Mouse (Mus musculus): ENCODE data around the gene Mical3. TPM values are rescaled to one million over a fixed set of nuclear protein-coding genes. Genes with fewer than 3 reads are reported as not detected.

Mical3 gene
- polyA plus RNA-seq, 1 experiment from 2014 or later: 11.8 TPM

- Histone ChIP-seq H3K9me3 (ENCODE audit: control insufficient read depth, low read length) (no peaks in the 10 kb centered on the region), H3K4me3 (ENCODE audit: low read depth, low read length) (no peak overlapping the region), H3K36me3 (ENCODE audit: control insufficient read depth, insufficient read depth, low read length) (no peaks in the 10 kb centered on the region), H3K9ac (ENCODE audit: low read length) (no peak overlapping the region), H3K27me3 (ENCODE audit: control insufficient read depth, insufficient read depth, low read length) (no peaks in the 10 kb centered on the region), H3K4me1 (ENCODE audit: control insufficient read depth, insufficient read depth, low read length) (no peaks in the 10 kb centered on the region; the same call in 1 of the 2 replicates), H3K27ac (ENCODE audit: low read depth, low read length) (no peak overlapping the region), H3K4me2 (no peak overlapping the region)
- 90% methylated on average over 7 of the region's 7 CpGs for WGBS
- ATAC-seq (ENCODE audit: low FRiP score) (no peak), DNase-seq (ENCODE audit: low spot score, missing footprints) (peak; percentile 66)
Measured at GRCm38 (mm10) chr6:120940446-120941083, 190.2 kb downstream of the Mical3 start.

- H3K27ac ChIP-seq (ENCODE audit: low read depth, low read length): no peak overlapping the region
- H3K4me3 ChIP-seq (ENCODE audit: low read depth, low read length): no peak overlapping the region
- no peaks in the 10 kb centered on the region for H3K9me3 ChIP-seq (ENCODE audit: control insufficient read depth, low read length)
- no peak for ATAC-seq (ENCODE audit: low FRiP score)
- no peaks in the 10 kb centered on the region for H3K27me3 ChIP-seq (ENCODE audit: control insufficient read depth, insufficient read depth, low read length)
- no peak overlapping the region for H3K4me2 ChIP-seq
- 79% methylated on average over 3 of the region's 3 CpGs for WGBS
- peak; percentile 28 for DNase-seq (ENCODE audit: low spot score, missing footprints)
- no peak overlapping the region for H3K9ac ChIP-seq (ENCODE audit: low read length)
- H3K4me1 ChIP-seq (ENCODE audit: control insufficient read depth, insufficient read depth, low read length): no peaks in the 10 kb centered on the region; the same call in 1 of the 2 replicates
- no peaks in the 10 kb centered on the region for H3K36me3 ChIP-seq (ENCODE audit: control insufficient read depth, insufficient read depth, low read length)
Measured at GRCm38 (mm10) chr6:120939783-120940182, 191.0 kb downstream of the Mical3 start.

- no peaks in the 10 kb centered on the region for H3K36me3 ChIP-seq (ENCODE audit: control insufficient read depth, insufficient read depth, low read length)
- ATAC-seq (ENCODE audit: low FRiP score) (no peak), DNase-seq (ENCODE audit: low spot score, missing footprints) (peak; percentile 39)
- no peak overlapping the region for H3K27ac ChIP-seq (ENCODE audit: low read depth, low read length)
- H3K9me3 ChIP-seq (ENCODE audit: control insufficient read depth, low read length): no peaks in the 10 kb centered on the region
- no peak overlapping the region for H3K4me3 ChIP-seq (ENCODE audit: low read depth, low read length)
- no peaks in the 10 kb centered on the region; the same call in 1 of the 2 replicates for H3K4me1 ChIP-seq (ENCODE audit: control insufficient read depth, insufficient read depth, low read length)
- no peak overlapping the region for H3K9ac ChIP-seq (ENCODE audit: low read length)
- no peaks in the 10 kb centered on the region for H3K27me3 ChIP-seq (ENCODE audit: control insufficient read depth, insufficient read depth, low read length)
- no peak overlapping the region for H3K4me2 ChIP-seq
- WGBS: 93% methylated on average over 12 of the region's 12 CpGs
Measured at GRCm38 (mm10) chr6:120938763-120939450, 191.9 kb downstream of the Mical3 start.

- Histone ChIP-seq H3K27me3 (ENCODE audit: control insufficient read depth, insufficient read depth, low read length) (no peaks in the 10 kb centered on the region), H3K9me3 (ENCODE audit: control insufficient read depth, low read length) (no peaks in the 10 kb centered on the region), H3K4me1 (ENCODE audit: control insufficient read depth, insufficient read depth, low read length) (no peaks in the 10 kb centered on the region; the same call in 1 of the 2 replicates), H3K4me3 (ENCODE audit: low read depth, low read length) (no peak overlapping the region), H3K36me3 (ENCODE audit: control insufficient read depth, insufficient read depth, low read length) (no peaks in the 10 kb centered on the region), H3K9ac (ENCODE audit: low read length) (no peak overlapping the region), H3K27ac (ENCODE audit: low read depth, low read length) (no peak overlapping the region), H3K4me2 (no peak overlapping the region)
- ATAC-seq (ENCODE audit: low FRiP score): peak; percentile 19; the same call in 1 of the 2 replicates
- WGBS: 67% methylated on average over 11 of the region's 11 CpGs
- peak; percentile 64 for DNase-seq (ENCODE audit: low spot score, missing footprints)
Measured at GRCm38 (mm10) chr6:120937999-120938608, 192.7 kb downstream of the Mical3 start.

- Histone ChIP-seq H3K27me3 (ENCODE audit: control insufficient read depth, insufficient read depth, low read length) (no peaks in the 10 kb centered on the region), H3K4me2 (no peak overlapping the region), H3K4me1 (ENCODE audit: control insufficient read depth, insufficient read depth, low read length) (no peaks in the 10 kb centered on the region; the same call in 1 of the 2 replicates), H3K4me3 (ENCODE audit: low read depth, low read length) (no peak overlapping the region), H3K27ac (ENCODE audit: low read depth, low read length) (no peak overlapping the region), H3K9me3 (ENCODE audit: control insufficient read depth, low read length) (no peaks in the 10 kb centered on the region), H3K36me3 (ENCODE audit: control insufficient read depth, insufficient read depth, low read length) (peaks cover 4% of the 10 kb centered on the region; the same call in 1 of the 2 replicates), H3K9ac (ENCODE audit: low read length) (no peak overlapping the region)
- peak; percentile 39 for DNase-seq (ENCODE audit: low spot score, missing footprints)
- ATAC-seq (ENCODE audit: low FRiP score): no peak
- WGBS: 85% methylated on average over 16 of the region's 16 CpGs
Measured at GRCm38 (mm10) chr6:120937104-120937617, 193.6 kb downstream of the Mical3 start.

GRCm38 (mm10) chr6:120934176-120934575 lies 196.6 kb downstream of the Mical3 start:
- no peaks in the 10 kb centered on the region for H3K9me3 ChIP-seq (ENCODE audit: control insufficient read depth, low read length)
- no peak for DNase-seq (ENCODE audit: low spot score, missing footprints)
- H3K9ac ChIP-seq (ENCODE audit: low read length): no peak overlapping the region
- H3K4me1 ChIP-seq (ENCODE audit: control insufficient read depth, insufficient read depth, low read length): no peaks in the 10 kb centered on the region; the same call in 1 of the 2 replicates
- peaks cover 4% of the 10 kb centered on the region; the same call in 1 of the 2 replicates for H3K36me3 ChIP-seq (ENCODE audit: control insufficient read depth, insufficient read depth, low read length)
- WGBS: 82% methylated on average over 4 of the region's 4 CpGs
- no peak overlapping the region for H3K4me3 ChIP-seq (ENCODE audit: low read depth, low read length)
- no peak for ATAC-seq (ENCODE audit: low FRiP score)
- no peaks in the 10 kb centered on the region for H3K27me3 ChIP-seq (ENCODE audit: control insufficient read depth, insufficient read depth, low read length)
- no peak overlapping the region for H3K4me2 ChIP-seq
- H3K27ac ChIP-seq (ENCODE audit: low read depth, low read length): no peak overlapping the region

GRCm38 (mm10) chr6:120933670-120934069 lies 197.1 kb downstream of the Mical3 start:
- no peak overlapping the region for H3K9ac ChIP-seq (ENCODE audit: low read length)
- no peak overlapping the region for H3K27ac ChIP-seq (ENCODE audit: low read depth, low read length)
- H3K4me2 ChIP-seq: no peak overlapping the region
- H3K4me3 ChIP-seq (ENCODE audit: low read depth, low read length): no peak overlapping the region
- no peaks in the 10 kb centered on the region; the same call in 1 of the 2 replicates for H3K4me1 ChIP-seq (ENCODE audit: control insufficient read depth, insufficient read depth, low read length)
- no peaks in the 10 kb centered on the region for H3K9me3 ChIP-seq (ENCODE audit: control insufficient read depth, low read length)
- H3K27me3 ChIP-seq (ENCODE audit: control insufficient read depth, insufficient read depth, low read length): no peaks in the 10 kb centered on the region
- peaks cover 4% of the 10 kb centered on the region; the same call in 1 of the 2 replicates for H3K36me3 ChIP-seq (ENCODE audit: control insufficient read depth, insufficient read depth, low read length)
- 93% methylated on average over 7 of the region's 7 CpGs for WGBS
- ATAC-seq (ENCODE audit: low FRiP score) (no peak), DNase-seq (ENCODE audit: low spot score, missing footprints) (no peak)

- 93% methylated on average over 12 of the region's 12 CpGs for WGBS
Measured at GRCm38 (mm10) chr6:120932597-120932996, 198.2 kb downstream of the Mical3 start.

More at GRCm38 (mm10) chr6:120932597-120932996, 198.2 kb downstream of the Mical3 start:
- no peak for DNase-seq (ENCODE audit: low spot score, missing footprints)
- Histone ChIP-seq H3K4me1 (ENCODE audit: control insufficient read depth, insufficient read depth, low read length) (no peaks in the 10 kb centered on the region), H3K4me3 (ENCODE audit: low read depth, low read length) (no peak overlapping the region), H3K27ac (ENCODE audit: low read depth, low read length) (no peak overlapping the region), H3K36me3 (ENCODE audit: control insufficient read depth, insufficient read depth, low read length) (peaks cover 4% of the 10 kb centered on the region; the same call in 1 of the 2 replicates), H3K9ac (ENCODE audit: low read length) (no peak overlapping the region), H3K27me3 (ENCODE audit: control insufficient read depth, insufficient read depth, low read length) (no peaks in the 10 kb centered on the region), H3K4me2 (no peak overlapping the region), H3K9me3 (ENCODE audit: control insufficient read depth, low read length) (no peaks in the 10 kb centered on the region)
- ATAC-seq (ENCODE audit: low FRiP score): no peak

All from midbrain, embryonic 11.5 days (tissue).